Mouse (Mus musculus) spleen, embryonic (tissue): ENCODE results near the gene Helz2.
"Not testable (repeated sequence)": the region's sequence is repeated elsewhere in the genome, so short reads cannot be mapped to it uniquely, and the experiment has no call there.

Experiments used
- CTCF ChIA-PET: fragments of 350-600 bp; sonication (Branson Sonifier 250); formaldehyde crosslinking; loops from one replicate; lab custom pipeline; 2022; lab: Charles Lee

Helz2 gene

DNA sequence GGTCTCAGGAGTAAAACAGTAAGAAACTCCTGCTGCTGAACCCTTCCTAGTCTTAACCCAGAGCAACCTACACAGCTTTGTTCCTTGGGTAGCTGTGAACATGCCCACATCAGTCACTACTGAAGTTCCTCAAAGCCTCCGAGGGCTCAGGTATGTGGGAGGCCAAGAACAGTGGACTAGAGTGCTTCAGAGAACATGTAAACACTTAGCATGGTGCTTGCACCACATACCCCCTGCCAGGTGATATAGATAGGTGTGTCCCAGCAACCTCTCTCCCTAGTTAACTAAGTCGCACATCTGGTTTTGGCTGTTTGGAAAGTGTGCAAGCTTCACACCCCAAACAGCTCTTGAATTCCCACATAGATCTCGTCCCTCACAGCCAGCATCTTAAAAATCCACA lies 40.2 kb downstream of the Helz2 start:
- CTCF ChIA-PET = no interaction called here

DNA sequence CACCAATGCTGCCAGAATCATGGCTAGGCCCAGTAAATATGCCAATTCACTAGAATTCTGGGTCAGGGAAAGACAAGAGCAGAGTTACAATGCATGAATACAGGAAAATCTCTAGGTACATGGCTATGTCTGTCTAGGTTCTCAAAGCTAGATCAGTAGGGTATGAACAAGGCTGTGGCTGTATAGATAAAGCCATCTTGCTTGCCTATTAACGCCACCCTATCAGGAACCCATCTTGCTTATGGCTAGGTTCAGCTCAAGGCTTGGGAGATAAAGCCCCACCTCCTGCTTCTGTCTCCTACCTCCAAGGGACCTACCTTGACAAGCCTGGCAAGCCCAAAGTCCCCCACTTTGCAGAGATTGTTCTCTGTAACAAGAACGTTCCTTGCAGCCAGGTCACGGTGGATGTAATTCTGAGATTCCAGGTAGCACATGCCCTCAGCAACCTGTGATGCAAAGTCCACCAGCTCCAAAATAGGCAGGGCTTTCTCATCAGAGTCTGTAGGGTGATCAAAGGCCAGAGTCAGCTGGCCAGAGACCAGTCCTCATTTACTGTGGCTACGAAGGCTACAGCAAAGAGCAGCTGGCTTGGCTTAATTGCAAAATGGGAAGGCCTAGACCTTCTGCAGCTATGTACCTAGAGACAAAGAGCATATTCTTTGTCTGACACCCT lies 45.1 kb downstream of the Helz2 start:
- CTCF ChIA-PET = no interaction called here

DNA sequence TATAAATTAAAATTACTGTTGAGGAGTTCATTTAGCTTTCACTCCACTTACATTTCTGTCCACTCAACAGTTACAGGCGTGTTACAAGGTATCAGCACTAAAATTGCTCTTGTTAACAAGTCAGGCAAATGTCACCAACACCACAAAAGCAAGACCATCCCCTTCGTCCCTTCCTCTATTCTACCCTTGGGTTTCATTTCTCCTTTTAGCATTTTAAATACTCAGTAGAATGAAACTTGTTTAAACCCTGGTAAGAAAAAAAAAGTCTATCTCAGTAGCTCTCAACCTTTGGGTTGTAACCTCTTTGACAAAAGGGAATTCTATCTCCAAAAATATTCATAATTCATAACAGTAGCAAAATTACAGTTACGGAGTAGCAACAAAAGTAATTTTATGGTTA lies 48.8 kb downstream of the Helz2 start:
- CTCF ChIA-PET = no interaction called here

DNA sequence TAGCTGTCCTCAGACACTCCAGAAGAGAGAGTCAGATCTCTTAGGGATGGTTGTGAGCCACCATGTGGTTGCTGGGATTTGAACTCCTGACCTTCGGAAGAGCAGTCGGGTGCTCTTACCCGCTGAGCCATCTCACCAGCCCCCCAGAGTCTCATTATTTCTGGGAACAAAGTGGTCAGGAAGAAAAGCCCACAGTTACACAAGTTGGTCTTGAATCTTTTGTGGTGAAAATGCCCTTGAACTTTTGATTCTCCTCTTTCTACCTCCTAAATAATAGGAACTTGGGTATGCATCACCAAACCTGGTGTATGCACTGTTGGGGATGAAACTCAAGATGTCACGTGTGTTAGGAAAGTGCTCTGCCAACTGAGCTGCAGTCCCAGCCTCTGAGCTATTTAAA lies 49.9 kb downstream of the Helz2 start:
- CTCF ChIA-PET = no interaction called here

DNA sequence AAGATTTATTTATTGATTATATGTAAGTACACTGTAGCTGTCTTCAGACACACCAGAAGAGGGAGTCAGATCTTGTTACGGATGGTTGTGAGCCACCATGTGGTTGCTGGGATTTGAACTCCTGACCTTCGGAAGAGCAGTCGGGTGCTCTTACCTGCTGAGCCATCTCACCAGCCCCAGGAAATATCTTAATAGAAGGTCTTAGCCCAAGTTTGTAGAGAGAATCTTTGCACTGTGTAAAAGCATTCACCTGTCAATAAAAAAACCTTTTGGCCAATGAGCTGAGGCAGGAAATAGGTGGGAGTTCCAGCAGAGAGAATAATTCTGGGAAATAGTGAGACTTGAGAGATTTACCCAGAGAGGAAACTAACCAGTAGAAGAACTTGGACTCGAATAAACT lies 50.4 kb downstream of the Helz2 start:
- CTCF ChIA-PET = not testable (repeated sequence)

DNA sequence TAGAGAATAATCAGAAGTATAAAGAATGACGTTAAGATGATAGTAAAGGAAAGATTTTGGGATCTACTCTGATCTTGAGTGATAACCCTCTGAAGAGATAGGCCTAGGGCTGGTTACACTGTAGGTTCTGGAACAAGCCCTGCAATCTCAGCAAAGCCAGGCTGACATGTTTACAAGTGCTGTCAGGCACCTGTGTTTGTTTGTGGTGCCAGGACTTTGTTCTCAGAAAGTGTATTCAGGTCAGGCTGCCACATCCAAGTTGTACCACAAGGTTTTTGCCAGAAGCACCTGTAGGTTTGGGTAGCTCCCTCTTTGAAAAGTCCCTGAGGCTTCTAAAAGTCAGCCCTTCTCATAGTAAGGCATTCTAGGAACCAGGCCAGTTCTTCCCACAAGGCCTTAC lies 52.5 kb downstream of the Helz2 start:
- CTCF ChIA-PET = interaction anchor here (1.2 kb wide), 1 partner anchor 49 kb away, joined by 3 read pairs; no protein-coding TSS in a partner anchor

DNA sequence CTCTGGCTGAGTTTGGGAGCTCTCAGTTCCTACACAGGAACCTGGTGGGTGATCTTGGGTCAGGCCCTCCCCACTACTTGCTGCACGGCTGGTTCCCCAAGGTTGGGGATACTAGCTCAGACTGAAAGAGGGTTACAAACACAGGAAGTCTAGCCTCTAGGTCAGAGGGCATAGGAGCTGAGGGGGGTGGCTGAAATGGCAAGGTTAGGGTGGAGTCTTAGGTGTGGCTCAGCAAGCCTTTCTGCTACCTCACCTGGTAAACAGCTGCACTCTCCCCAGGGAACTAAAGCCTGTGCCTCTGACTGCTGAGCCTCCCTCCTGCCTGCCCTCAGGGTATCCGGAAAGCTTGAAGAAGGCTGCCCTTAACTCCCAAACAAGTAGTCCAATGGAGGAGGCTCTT lies 53.1 kb downstream of the Helz2 start:
- CTCF ChIA-PET = interaction anchor here (1.2 kb wide), 1 partner anchor 49 kb away, joined by 3 read pairs; no protein-coding TSS in a partner anchor

DNA sequence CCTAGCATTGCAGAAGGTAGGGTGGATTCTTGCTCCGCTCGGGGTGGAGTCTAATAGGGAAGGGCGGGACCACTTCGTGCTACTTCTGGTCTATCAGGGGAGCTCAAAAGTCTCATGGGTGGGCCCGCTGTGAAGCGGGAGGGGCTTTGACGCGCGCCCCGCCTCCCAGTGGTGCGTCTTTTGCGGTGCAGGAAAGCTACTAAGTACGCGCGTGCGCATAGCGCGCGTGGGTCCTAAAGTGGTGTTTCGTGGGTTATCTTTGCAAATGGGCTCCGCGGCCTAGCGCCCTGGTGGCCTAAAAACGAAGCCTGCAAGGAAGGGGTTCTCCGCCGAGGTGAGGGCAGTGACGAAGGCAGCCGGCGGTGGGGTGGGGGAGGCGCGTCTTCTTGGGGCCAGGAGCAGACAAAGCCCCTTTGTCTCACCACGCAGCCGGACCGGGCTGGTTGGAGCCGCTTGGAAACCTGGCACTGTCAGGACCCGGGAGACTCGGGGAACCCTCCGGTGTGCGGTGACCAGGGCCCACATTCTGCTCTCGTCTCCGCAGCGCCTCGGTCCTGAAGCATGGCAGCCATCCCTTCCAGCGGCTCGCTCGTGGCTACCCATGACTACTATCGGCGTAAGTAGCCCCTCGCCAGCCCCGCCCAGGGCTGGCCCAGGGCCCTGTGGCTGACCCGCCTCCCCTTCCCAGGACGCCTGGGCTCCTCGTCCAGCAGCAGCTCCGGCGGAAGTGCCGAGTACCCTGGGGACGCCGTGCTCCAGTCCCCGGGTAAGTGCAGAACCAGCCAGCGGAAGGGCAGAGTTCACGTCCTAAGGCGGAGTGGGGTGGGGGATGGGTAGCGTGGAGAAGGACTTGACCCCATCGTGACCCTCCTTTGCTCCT lies 54.5 kb downstream of the Helz2 start, which contains the start of gene Ppdpf:
TSS of gene Ppdpf (plus strand) at position 127 of the 880 bp plus-strand sequence.
- CTCF ChIA-PET = interaction anchor here (0.6 to 1.6 kb wide), 7 partner anchors 24 to 319 kb away, joined by 3 to 5 read pairs (median 3); partner anchors contain the start of gene Fndc11

DNA sequence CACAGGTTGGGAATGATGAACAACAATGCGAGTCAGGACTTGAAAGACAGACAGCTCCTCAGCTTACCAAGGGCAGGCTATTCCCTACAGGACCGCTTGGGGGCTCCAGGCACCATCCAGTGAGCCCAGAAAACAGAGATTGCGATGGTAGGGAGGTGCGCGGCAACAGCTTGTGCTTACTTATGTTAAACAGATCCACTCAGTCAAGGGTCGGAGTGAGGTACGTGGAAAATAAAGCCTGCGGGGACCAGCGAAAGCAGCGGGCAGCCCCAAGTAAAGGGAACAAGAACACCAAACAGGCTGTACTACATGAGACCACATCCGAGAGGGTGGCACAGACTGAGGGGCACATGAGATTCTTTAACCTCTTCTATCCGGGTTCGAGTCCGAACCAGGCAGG lies 55.2 kb downstream of the Helz2 start:
- CTCF ChIA-PET = interaction anchor here (0.6 to 1.6 kb wide), 8 partner anchors 25 to 320 kb away, joined by 3 to 5 read pairs (median 3); partner anchors contain the start of gene Fndc11

DNA sequence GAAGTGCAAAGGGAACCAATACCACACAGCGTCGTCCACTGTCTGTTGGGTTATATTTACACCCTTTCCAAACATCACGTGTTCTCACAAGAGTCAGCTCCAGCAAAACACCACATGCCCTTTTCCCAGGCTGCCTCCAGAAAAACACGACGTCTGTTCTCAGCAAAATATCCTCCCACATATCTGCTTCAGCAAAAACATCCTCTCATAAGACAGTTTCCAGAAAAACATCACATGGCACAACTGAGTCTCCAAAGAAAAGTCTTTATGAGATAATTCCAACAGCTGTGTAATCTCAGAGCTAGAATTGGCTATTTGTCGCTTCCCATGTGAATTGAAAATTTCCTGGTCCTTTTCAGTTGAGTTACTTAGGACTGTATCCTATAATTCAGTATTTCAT lies 60.9 kb downstream of the Helz2 start:
- CTCF ChIA-PET = no interaction called here

DNA sequence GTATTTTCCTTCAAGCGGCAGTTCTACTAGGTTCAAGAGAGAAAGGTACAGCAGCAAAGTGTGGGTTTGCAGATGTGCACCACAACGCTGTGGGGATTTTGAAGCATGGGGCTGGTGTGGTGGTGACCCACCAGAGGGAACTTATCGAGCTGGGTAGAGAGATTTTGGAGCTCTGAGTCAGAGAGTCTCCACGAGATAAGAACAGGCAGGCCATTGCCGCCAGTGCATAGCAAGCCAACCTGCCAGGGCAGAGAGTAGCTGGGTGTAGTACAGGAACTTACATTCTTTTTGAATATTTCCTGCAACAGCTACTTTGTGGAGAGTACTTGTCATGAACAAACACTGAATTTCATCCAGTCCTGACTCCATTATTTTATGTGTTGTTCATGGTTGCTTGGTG lies 63.4 kb downstream of the Helz2 start:
- CTCF ChIA-PET = no interaction called here

DNA sequence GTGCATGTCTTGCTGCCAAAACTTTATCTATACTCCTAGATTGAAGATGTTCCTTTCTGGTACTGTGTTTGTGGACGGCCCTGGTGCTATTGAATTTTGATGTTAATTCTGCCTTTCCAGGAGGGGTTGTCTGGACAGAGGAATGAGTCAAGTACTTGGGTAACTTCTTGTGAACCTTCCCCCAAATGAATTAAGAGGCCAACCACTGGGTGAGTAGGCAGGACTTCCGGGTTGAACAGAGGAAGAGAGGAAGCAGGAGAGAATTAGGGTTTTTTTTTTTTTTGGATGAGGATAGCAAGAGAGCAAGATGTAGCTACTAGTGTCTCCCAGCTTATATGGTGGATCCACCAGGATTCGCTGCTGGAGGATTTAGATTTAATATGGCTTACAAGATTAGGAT lies 63.8 kb downstream of the Helz2 start:
- CTCF ChIA-PET = no interaction called here
